Mouse (Mus musculus): ENCODE data around the gene Tmem95. TPM values are rescaled to one million over a fixed set of nuclear protein-coding genes. Genes with fewer than 3 reads are reported as not detected.
A peak's percentile ranks its signal among the peaks of the same experiment; 100 is the strongest.
"Not testable (repeated sequence)": the region's sequence is repeated elsewhere in the genome, so short reads cannot be mapped to it uniquely, and the experiment has no call there.

Gene Tmem95
- polyA plus RNA-seq (2016; fragmentation: Nextera tagmentation; extraction: Ambion mirVana): not detected in 2 replicates

DNA sequence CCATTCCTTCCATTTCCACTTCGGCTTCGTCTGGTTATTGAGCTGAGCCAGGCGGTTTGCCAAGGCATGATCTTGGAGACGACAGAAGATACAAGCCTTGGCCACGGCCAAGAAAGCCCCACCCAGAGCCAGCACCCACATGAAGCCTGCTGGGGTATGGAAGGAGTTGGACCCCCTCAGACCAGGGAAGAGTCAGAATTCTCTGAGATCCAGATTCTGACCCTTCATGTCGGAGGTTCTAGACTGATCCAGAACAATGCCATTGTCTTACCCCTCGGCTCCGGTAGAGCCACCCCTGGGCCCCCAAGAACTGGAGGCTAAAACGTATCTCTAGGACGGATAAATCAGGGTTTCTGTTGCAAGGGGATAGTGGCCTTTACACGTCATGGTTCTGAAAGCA lies at the start of gene Tmem95:
Tmem95 (minus strand) TSS at position 141 of the 400 bp plus-strand sequence.
- H3K27me3 ChIP-seq (ENCODE audit: low read depth, poor library complexity, severe bottlenecking): no peaks in the 10 kb centered on the region
- no peaks in the 10 kb centered on the region for H3K9me3 ChIP-seq (replicated peaks)
- no peak for DNase-seq (ENCODE audit: low spot score)
- H3K36me3 ChIP-seq: no peaks in the 10 kb centered on the region
- 93% methylated on average over 11 of the region's 11 CpGs for WGBS
- H3K4me3 ChIP-seq: peak within 1 kb of the TSS; percentile 33
- H3K4me1 ChIP-seq: peaks cover 55% of the 10 kb centered on the region
- peak within 1 kb of the TSS; percentile 15; the same call in 1 of the 2 replicates for H3K27ac ChIP-seq

DNA sequence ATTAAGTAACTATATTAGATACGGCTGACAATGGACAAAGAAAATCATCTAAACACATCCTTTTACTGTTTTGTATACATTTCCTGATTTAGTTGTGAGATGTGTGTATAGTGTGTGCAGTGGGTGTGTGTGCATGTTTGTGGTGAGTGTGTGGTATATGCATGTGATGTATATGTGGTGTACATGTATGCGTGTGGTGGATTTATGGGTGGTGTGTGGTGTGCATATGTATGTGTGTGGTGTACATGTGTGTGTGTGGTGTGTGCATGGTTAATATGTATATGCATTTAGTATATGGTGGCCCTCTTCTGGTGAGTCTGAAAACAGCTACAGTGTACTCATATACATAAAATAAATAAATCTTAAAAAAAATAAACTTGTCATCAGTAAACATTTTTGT lies 49.7 kb upstream of the Tmem95 start:
- Histone ChIP-seq H3K9me3 (replicated peaks) (no peaks in the 10 kb centered on the region), H3K27me3 (ENCODE audit: low read depth, poor library complexity, severe bottlenecking) (no peaks in the 10 kb centered on the region), H3K27ac (no peak overlapping the region), H3K4me1 (peaks cover 5% of the 10 kb centered on the region), H3K36me3 (no peaks in the 10 kb centered on the region), H3K4me3 (no peak overlapping the region)
- no peak for DNase-seq (ENCODE audit: low spot score)
- 96% methylated on average over 2 of the region's 2 CpGs for WGBS

DNA sequence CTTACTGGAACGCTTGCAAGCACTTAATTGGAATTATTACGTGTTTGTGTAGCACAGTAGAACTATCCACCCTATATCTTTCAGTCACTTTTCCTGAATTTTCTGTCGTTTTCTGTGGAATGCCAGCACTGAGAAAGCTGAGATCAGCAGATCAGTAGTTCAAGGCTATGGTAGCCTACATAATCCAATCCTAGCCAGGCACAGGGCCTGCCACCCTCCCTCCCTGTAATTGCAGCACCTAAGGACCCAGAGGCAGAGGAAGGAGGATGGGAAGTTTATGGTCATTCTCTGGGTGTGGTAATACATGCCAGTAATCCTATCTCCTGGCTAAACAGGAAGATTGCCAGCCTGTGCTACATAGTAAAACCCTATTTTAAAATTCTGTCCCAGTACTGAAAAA lies 45.0 kb upstream of the Tmem95 start:
- WGBS: 70% methylated on average over 3 of the region's 3 CpGs
- H3K4me3 ChIP-seq: no peak overlapping the region
- H3K27ac ChIP-seq: peak overlapping the region; percentile 99
- no peaks in the 10 kb centered on the region for H3K27me3 ChIP-seq (ENCODE audit: low read depth, poor library complexity, severe bottlenecking)
- peaks cover 29% of the 10 kb centered on the region for H3K4me1 ChIP-seq
- DNase-seq (ENCODE audit: low spot score): no peak
- peaks cover 21% of the 10 kb centered on the region for H3K36me3 ChIP-seq
- H3K9me3 ChIP-seq (replicated peaks): no peaks in the 10 kb centered on the region

DNA sequence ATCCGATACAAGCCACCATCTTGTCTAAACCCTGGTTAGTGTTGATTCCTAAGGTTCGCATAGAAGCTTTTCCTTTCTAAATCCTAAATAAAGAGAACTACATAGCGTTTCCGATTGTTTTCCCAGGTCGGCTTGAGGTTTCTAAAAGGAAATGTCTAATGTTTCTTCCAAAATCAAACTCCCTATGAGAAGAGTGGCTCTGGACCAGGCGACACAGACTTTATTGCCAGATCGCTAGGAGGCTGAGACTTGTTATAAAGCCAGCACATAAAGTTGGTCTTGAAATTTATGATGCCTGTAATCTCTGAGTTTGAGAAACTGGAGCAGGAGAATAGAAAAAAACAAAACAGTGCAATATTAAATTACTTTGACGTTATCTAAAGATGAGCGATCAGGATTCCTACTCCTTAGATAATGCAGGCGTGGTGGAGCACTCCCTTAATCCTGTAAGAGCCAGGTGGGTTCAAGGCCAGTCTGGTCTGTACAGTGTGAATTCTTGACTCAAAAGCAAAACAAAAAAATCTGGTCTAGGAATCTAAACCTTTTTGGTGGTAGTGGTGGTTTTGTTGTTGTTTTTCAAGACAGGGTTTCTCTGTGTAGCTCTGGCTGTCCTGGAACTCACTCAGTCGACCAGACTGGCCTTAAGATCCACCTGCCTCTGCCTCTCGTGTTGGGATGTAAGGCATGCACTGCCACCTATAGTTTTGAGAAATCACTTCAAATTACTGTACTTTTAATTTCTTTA lies 44.4 kb upstream of the Tmem95 start:
- Histone ChIP-seq H3K9me3 (replicated peaks) (no peaks in the 10 kb centered on the region), H3K27ac (peak overlapping the region; percentile 99), H3K4me1 (peaks cover 35% of the 10 kb centered on the region), H3K36me3 (peaks cover 27% of the 10 kb centered on the region), H3K4me3 (peak overlapping the region; percentile 100), H3K27me3 (ENCODE audit: low read depth, poor library complexity, severe bottlenecking) (no peaks in the 10 kb centered on the region)
- 5% methylated on average over 12 of the region's 12 CpGs for WGBS
- no peak for DNase-seq (ENCODE audit: low spot score)

DNA sequence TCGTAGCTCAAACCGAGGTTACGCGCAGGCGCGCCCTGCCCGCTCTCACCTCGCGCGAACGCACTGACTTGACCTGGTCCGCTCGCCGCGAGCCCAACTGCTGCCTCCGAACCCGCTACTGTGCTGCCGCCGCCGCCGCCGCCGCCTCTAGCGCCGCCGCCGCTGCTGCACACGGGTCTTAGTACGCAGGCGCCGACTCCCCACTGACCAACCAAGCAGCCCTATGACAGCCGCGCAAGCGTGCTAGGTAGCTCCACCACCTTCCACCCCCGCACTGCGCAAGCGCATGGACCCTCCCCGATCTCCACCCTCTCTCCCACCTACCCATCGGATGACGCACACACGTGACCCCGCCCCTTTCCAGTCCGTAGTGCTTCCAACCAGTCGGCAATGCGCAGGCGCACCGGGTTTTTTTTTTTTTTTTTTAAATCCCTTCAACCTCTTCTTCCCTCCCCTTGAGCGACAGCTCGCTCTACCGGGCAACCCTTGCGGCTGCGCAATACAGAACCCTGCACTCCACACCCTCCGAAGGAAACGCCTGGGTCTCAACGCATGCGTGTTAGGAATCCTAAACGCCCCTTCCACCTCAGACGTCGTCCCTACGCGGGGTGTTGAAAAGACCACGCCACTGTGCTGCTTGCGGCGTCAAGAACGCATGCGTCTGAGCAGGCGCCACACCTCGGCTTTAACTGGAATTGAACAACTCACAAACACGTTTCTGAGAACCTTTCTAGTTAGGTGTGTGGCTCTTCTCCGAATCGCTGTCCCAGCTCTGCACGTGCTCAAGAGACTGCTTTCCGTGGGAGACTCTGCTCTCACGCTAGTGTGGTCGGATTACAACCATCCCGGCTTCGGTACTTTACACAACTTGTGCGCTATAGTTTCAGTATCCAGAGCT lies 43.5 kb upstream of the Tmem95 start, which contains the start of gene Eif5a:
Eif5a (minus strand) TSS at position 845 of the 898 bp plus-strand sequence.
- H3K27me3 ChIP-seq (ENCODE audit: low read depth, poor library complexity, severe bottlenecking): no peaks in the 10 kb centered on the region
- peaks cover 40% of the 10 kb centered on the region for H3K4me1 ChIP-seq
- H3K36me3 ChIP-seq: peaks cover 35% of the 10 kb centered on the region
- WGBS: under 1% methylated on average over 78 of the region's 78 CpGs
- peak; percentile 100 for DNase-seq (ENCODE audit: low spot score)
- H3K4me3 ChIP-seq: peak within 1 kb of the TSS; percentile 100
- no peaks in the 10 kb centered on the region for H3K9me3 ChIP-seq (replicated peaks)
- peak within 1 kb of the TSS; percentile 99 for H3K27ac ChIP-seq

DNA sequence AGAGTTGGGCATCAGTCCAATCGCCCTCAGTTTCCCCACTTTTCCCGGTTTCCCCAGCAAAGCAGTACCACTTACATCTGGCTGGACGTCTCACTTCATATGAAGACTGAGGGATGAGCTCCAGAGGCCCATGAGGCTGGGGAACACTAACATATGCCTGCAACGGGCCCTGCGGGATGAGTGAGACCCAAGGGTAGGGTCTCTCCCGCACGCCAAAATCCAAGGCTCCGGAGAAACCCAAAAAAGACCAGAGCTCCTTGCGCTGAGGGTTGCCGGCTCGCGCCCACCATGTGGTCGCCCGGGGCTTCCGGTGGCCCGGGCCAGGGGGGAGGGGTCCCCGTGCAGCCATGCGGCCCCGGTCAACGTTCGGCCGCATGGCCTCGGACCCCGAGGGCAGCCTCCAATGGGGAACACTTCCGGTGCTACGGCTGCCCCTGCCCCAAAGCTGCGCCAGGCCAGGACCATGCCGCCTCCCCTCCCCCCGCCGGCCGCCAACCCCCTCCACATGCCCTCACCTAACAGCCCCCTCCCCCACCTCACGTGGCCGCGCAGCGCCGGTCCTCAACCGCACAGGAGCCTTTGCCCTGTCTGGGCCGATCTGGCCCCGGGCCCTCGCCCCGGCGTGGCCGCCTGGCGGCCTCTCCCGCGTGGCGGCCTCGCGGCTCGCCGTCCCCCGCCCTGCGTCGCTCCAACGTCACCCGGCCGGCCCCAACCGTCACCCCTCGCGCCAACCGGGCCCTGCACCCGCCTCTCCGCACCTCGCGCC lies 42.6 kb upstream of the Tmem95 start:
- peak overlapping the region; percentile 99 for H3K27ac ChIP-seq
- no peaks in the 10 kb centered on the region for H3K27me3 ChIP-seq (ENCODE audit: low read depth, poor library complexity, severe bottlenecking)
- peak overlapping the region; percentile 100 for H3K4me3 ChIP-seq
- H3K4me1 ChIP-seq: peaks cover 49% of the 10 kb centered on the region
- peaks cover 45% of the 10 kb centered on the region for H3K36me3 ChIP-seq
- no peaks in the 10 kb centered on the region for H3K9me3 ChIP-seq (replicated peaks)
- DNase-seq (ENCODE audit: low spot score): peak; percentile 82
- WGBS: under 1% methylated on average over 65 of the region's 65 CpGs

DNA sequence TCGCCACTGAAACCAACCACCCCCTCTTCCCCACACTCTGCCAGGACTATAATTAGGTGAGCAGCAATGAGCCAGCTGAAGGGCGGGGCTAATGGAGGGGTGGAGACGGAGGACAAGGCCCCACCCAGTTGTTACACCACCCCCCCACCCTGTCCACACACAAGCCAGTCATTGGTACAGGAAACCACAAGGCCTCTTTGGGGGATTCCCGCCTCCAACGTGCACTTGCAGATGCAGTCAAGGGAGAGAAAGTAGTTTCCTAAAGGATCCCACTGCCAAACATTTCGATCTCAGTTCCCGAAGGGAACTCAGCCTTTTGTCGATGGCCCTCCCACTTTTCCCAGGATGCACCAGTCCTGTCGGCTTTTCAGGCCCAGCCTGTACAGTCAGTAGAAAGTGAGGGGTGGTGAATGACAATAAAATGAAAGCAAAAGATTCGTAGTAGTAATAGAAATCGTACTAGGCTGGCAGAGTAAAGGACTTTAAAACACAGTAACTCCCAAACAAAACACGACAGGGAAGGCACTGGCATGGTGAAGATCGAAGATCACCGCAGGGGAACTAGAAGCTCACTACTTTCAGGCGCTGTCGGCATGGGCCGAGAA lies 41.9 kb upstream of the Tmem95 start:
- under 1% methylated on average over 17 of the region's 17 CpGs for WGBS
- Histone ChIP-seq H3K4me1 (peaks cover 56% of the 10 kb centered on the region), H3K36me3 (peaks cover 51% of the 10 kb centered on the region), H3K9me3 (replicated peaks) (no peaks in the 10 kb centered on the region), H3K27ac (peak overlapping the region; percentile 99), H3K27me3 (ENCODE audit: low read depth, poor library complexity, severe bottlenecking) (no peaks in the 10 kb centered on the region), H3K4me3 (peak overlapping the region; percentile 100)
- DNase-seq (ENCODE audit: low spot score): peak; percentile 72

DNA sequence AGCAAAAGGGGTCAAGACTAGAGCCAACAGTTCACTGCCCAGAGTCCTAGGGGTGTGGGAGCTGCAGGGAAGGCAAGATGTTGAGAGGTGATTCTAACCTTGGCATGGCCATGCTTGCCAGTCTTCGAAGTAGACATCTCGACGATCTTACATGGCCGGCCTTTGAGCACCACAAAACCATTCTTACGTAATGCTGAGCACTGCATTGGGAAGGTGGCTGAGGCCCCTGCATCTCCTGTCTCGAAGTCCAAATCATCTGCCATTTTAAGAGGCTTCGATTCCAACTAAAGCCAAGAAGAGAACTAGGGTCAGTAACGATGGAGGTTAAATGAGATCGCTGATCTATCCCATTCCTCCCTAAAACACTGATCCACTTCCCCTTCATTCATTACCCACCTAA lies 41.2 kb upstream of the Tmem95 start:
- H3K27me3 ChIP-seq (ENCODE audit: low read depth, poor library complexity, severe bottlenecking): no peaks in the 10 kb centered on the region
- peaks cover 63% of the 10 kb centered on the region for H3K4me1 ChIP-seq
- DNase-seq (ENCODE audit: low spot score): no peak
- peaks cover 54% of the 10 kb centered on the region for H3K36me3 ChIP-seq
- no peaks in the 10 kb centered on the region for H3K9me3 ChIP-seq (replicated peaks)
- H3K27ac ChIP-seq: peak overlapping the region; percentile 99; the same call in 1 of the 2 replicates
- peak overlapping the region; percentile 100 for H3K4me3 ChIP-seq
- WGBS: 87% methylated on average over 9 of the region's 9 CpGs

DNA sequence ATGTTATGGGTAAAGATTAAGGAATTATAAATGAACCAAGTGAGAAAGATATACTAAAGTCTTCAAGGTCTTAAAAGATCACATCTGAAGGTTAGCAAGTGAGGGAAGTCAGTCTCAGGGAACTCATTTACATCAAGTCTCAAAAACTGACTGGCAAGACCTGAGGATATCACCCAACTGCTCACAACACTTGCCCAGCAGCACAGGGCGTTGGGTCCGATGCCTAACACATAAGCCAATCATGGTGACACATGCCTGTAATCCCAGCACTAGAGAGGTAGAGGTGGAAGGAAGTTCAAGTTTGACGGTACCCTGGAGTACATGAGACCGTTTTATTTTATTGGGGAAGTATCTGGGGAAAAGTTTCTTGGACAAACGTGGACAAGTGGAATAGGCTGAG lies 40.3 kb upstream of the Tmem95 start:
- 89% methylated on average over 5 of the region's 5 CpGs for WGBS
- no peaks in the 10 kb centered on the region for H3K9me3 ChIP-seq (replicated peaks)
- H3K4me3 ChIP-seq: peak overlapping the region; percentile 100; the same call in 1 of the 2 replicates
- H3K36me3 ChIP-seq: peaks cover 60% of the 10 kb centered on the region
- H3K27ac ChIP-seq: no peak overlapping the region
- no peak for DNase-seq (ENCODE audit: low spot score)
- no peaks in the 10 kb centered on the region for H3K27me3 ChIP-seq (ENCODE audit: low read depth, poor library complexity, severe bottlenecking)
- peaks cover 69% of the 10 kb centered on the region for H3K4me1 ChIP-seq

DNA sequence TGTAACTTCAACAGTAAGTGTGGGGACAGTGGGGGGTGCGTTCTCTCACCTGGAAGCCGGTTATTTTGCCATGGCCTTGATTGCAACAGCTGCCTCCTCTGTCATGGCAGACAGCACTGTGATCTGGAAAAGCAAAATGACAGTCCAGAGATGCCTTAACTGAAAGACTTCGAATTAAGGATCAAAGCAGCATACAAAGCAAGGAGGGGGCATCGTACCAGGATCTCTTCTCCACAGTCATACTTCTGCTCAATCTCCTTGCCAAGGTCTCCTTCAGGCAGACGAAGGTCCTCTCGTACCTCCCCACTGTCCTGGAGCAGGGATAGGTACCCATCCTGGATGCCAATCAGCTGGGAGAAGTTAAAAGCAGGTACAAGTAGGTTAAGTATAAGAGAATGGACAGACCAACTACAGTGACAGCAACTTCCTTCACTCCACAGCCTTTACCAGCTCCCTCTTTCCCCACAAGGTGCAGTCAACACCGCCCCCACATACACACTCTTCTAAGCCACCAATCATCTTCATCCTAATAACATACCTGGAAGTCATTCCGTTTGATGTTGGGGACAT lies 39.6 kb upstream of the Tmem95 start:
- Histone ChIP-seq H3K9me3 (replicated peaks) (no peaks in the 10 kb centered on the region), H3K27me3 (ENCODE audit: low read depth, poor library complexity, severe bottlenecking) (no peaks in the 10 kb centered on the region), H3K4me3 (no peak overlapping the region; the same call in 1 of the 2 replicates), H3K4me1 (peaks cover 65% of the 10 kb centered on the region), H3K36me3 (peaks cover 67% of the 10 kb centered on the region), H3K27ac (no peak overlapping the region)
- no peak for DNase-seq (ENCODE audit: low spot score)
- WGBS: 89% methylated on average over 8 of the region's 8 CpGs

DNA sequence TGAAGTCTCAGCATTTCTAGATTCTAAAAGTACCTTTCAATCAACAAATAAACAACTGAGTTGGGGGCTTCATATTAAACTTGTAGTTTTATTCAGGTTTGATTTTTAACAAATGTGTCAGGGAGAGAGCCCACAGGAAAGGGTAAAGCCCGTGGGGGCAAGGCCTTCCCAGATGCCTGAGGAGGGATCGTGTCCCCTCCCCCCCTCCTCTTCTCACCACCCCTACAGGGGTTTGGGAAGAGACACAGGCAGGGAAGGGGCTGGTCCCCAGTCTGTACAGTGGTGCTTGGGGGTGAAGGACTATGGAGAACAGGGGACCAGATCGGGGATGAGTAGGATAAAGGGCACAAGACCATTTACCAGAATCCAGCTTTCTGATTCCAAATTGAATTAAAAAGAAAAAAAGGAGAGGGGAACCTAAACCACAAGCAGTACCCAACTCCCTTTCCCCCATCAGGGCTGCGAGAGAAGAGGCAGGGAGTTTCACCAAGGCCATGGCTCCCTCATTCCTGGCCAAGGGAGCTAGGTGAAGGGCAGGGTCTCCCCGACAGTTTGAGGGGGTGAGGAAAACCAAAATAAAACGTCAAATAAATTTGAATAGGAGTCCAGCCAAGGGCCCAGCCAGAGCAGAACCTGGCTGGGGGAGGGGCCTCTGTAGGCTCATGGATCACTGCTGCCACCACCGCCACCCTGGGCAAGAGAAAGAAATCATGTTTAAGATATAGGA lies 39.0 kb upstream of the Tmem95 start:
- Histone ChIP-seq H3K36me3 (peaks cover 73% of the 10 kb centered on the region), H3K4me3 (peak overlapping the region; percentile 81; the same call in 1 of the 2 replicates), H3K4me1 (peaks cover 61% of the 10 kb centered on the region)
- not testable (repeated sequence) for H3K27me3 ChIP-seq (ENCODE audit: low read depth, poor library complexity, severe bottlenecking); H3K27ac ChIP-seq; DNase-seq (ENCODE audit: low spot score); H3K9me3 ChIP-seq (replicated peaks)
- WGBS: 69% methylated on average over 7 of the region's 7 CpGs

All from limb, embryonic 10.5 days (tissue).